Mouse (Mus musculus): ENCODE measurements at regions not wholly inside any gene's neighbourhood (a gene's known extent, or its start where the extent isn't known, plus 50 kb on each side); places are given as distances from the start of the nearest gene placed in this dataset.

DNA sequence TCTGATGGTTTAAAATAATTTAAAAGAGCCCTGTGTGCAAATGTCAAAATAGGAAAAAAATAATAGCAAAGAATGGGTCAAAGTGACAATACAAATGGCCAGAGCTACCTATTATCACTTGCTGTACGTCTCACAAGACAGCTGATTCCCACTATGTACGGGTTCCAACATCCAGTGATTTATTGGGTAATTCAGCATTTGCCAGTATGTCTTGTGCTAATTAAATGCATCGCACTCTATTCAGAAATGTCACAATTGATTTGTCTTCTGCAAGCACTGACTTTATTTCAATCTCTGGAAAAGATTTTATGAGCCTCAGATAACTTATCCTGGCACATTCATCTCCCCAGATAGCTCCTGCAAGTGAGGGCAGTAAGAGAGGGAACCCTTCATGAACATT lies 55.1 kb upstream of the Pter start:
- no peak for DNase-seq
- Histone ChIP-seq H3K4me3 (ENCODE audit: control insufficient read depth, insufficient read depth, low read length) (no peak overlapping the region), H3K36me3 (ENCODE audit: control insufficient read depth, insufficient read depth, low read length) (no peaks in the 10 kb centered on the region), H3K27ac (ENCODE audit: control insufficient read depth, insufficient read depth, low read length) (no peak overlapping the region), H3K4me1 (replicated peaks; ENCODE audit: control insufficient read depth, insufficient read depth, low read length) (no peaks in the 10 kb centered on the region), H3K27me3 (ENCODE audit: control insufficient read depth, insufficient read depth, low read length) (no peaks in the 10 kb centered on the region)
- 91% methylated on average over 3 of the region's 3 CpGs for WGBS
- TF ChIP-seq CTCF (IDR thresholded peaks at IDR 0.05; ENCODE audit: borderline replicate concordance, control insufficient read depth, extremely low read depth, insufficient read depth, low read length, poor library complexity) (no peak), POLR2A (IDR thresholded peaks at IDR 0.05; ENCODE audit: control insufficient read depth, extremely low read depth, insufficient read depth, low read length, poor library complexity) (no peak)

Data from thymus, adult 2 months (tissue).